Mouse (Mus musculus): ENCODE data around the gene Mbtps2.

GRCm38 (mm10) chrX:157500004-157500403 is 98.5 kb downstream of the Mbtps2 start:
- TF ChIP-seq MAX (IDR thresholded peaks at IDR 0.05; ENCODE audit: low read length) (no peak), ZMIZ1 (IDR thresholded peaks at IDR 0.05; ENCODE audit: low read depth, low read length) (no peak), CTCF (conservative IDR thresholded peaks at IDR 0.05 in 1 of 2, IDR thresholded peaks at IDR 0.05 in 1 of 2; ENCODE audit: low read depth in 2 of 2, low read length in 2 of 2) (no peak)
